Mouse (Mus musculus) liver, postnatal 0 days (tissue): ENCODE measurements around the gene Itga5.

Experiments used
- CTCF ChIP-seq: sonication (generic); IDR thresholded peaks from 2 replicates; pipeline ENCODE4 v1.5.1; 2016; ENCODE audit warnings: antibody characterized with exemption, low read depth
- EP300 ChIP-seq: IDR thresholded peaks from 2 replicates; pipeline ENCODE4 v1.6.1; 2016; ENCODE audit warnings: antibody characterized with exemption, low read depth, mild to moderate bottlenecking

DNA sequence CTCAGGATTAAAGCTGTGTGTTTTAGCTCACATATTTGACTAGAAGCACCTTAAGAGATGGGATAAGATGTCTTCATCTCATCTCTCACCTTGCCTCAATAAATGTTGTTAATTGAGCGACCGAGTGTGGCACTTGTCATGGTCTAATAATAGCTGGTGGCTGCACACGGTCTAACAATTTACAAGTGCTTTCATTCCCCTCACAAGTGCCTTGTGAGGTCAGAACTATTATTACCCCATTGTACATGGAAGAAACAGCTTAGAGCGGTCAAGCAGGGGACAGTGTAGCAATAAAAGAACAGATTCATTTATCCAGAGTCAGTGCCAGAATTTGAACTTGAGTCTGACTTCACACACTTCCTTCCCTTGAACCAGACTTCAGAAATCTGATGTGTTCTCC, 11.1 kb downstream of the Itga5 start:
- TF ChIP-seq EP300 (no peak), CTCF (no peak)
